Mouse (Mus musculus): ENCODE results near the gene Hrg.

DNA sequence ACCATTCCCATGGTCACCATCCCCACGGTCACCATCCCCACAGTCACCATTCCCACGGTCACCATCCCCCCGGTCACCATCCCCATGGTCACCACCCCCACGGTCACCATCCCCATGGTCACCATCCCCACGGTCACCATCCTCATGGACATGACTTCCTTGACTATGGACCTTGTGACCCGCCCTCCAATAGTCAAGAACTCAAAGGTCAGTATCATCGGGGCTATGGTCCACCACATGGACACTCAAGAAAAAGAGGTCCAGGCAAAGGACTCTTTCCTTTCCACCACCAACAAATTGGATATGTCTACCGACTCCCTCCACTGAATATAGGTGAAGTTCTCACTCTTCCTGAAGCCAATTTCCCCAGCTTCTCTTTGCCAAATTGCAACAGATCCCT, 10.2 kb downstream of the Hrg start:
- no peak for TF ChIP-seq CTCF (IDR thresholded peaks at IDR 0.05; ENCODE audit: low read depth)
- TF ChIP-seq EP300 (IDR thresholded peaks at IDR 0.05; ENCODE audit: low read depth): no peak

Data from liver, postnatal 0 days (tissue).